Mouse (Mus musculus) neural tube, embryonic 14.5 days (tissue): ENCODE measurements around the gene Tmem174. TPM values are rescaled to one million over a fixed set of nuclear protein-coding genes. Genes with fewer than 3 reads are reported as not detected.
A peak's percentile ranks its signal among the peaks of the same experiment; 100 is the strongest.

Experiments used
- ATAC-seq: fragments of 200-750 bp; cut with Nextera tagmentation; 2 replicates; pipeline ENCODE4 v1.8.0; 2017; ENCODE audit warnings: low read depth, mild to moderate bottlenecking, moderate TSS enrichment, moderate library complexity
- H3K27ac ChIP-seq: fragments of 300-500 bp; sonication (generic); 2 replicates; pipeline ENCODE4 v1.5.1; 2014; ENCODE audit warnings: low read depth, mild to moderate bottlenecking, control low read depth, low read length, moderate library complexity, mixed read lengths
- H3K27me3 ChIP-seq: fragments of 300-500 bp; sonication (generic); 2 replicates; pipeline ENCODE4 v1.6.1; 2014; ENCODE audit warnings: low read length; ENCODE audit not compliant: control insufficient read depth, insufficient read depth
- H3K36me3 ChIP-seq: fragments of 300-500 bp; sonication (generic); 2 replicates; pipeline ENCODE4 v1.6.1; 2014; ENCODE audit warnings: low read length, mixed read lengths; ENCODE audit not compliant: control insufficient read depth, insufficient read depth
- H3K4me1 ChIP-seq: fragments of 300-500 bp; sonication (generic); 2 replicates; pipeline ENCODE4 v1.6.1; 2014; ENCODE audit warnings: low read length; ENCODE audit not compliant: control insufficient read depth, insufficient read depth
- H3K4me2 ChIP-seq: fragments of 300-500 bp; sonication (generic); 2 replicates; pipeline ENCODE4 v1.6.1; 2014; ENCODE audit warnings: mild to moderate bottlenecking, low read depth, low read length, control low read depth
- H3K4me3 ChIP-seq: fragments of 300-500 bp; sonication (generic); 2 replicates; pipeline ENCODE4 v1.5.1; 2014; ENCODE audit warnings: low read depth, low read length, control low read depth, mixed read lengths
- H3K9ac ChIP-seq: fragments of 300-500 bp; sonication (generic); replicated peaks from 2 replicates; pipeline ENCODE4 v1.6.1; 2014; ENCODE audit warnings: low read depth, mild to moderate bottlenecking, control low read depth, low read length, mixed read lengths
- H3K9me3 ChIP-seq: fragments of 300-500 bp; sonication (generic); 2 replicates; pipeline ENCODE4 v1.6.1; 2016; ENCODE audit warnings: low read length; ENCODE audit not compliant: control insufficient read depth
- WGBS: fragments of 180-500 bp; shearing (Covaris S2); extraction: QIAGEN DNeasy Blood & Tissue Kit; methylation state at CpG from one replicate; pipeline ENCODE4 v1.1.7; 2014; 5-methylcytosine and 5-hydroxymethylcytosine counted together
- polyA plus RNA-seq: library from polyadenylated mRNA; unstranded; fragments of >200 nt; fragmentation: Nextera tagmentation; extraction: Ambion mirVana; gene quantifications from 2 replicates; pipeline ENCODE4 v1.2.1, GENCODE M21; 2014

Gene Tmem174
- polyA plus RNA-seq, 1 experiment from 2014 or later = not detected

DNA sequence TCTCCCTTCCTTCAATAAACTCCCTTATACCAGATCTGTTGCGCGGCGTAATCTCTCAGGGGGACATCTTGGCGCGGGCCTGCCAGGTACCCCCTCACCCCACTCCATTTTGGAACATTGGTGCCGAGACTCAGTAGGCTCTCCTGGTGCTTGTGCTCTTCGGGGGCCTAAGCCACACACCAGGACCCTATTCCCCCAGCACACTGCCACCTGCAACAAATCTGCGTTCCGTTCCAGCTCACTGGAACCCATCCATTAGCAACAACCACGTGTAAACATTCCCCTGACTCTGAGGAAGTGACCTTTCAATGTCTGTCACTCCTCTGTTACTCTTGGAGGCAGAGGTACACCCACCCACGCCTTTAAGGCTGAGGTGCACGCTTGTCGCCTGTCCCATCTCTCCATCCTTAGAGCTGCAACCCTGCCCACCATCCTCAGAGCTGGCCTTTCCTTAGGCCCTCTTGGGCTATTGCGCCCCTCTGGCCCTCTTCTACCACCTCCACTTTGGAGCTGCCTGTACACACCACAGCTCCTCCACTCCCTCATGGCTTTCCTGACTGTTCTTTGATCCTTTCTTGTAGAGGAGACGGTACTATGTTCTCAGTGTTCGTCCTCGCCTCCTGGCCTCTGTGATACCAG lies 19.7 kb downstream of the Tmem174 start:
- H3K9ac ChIP-seq = no peak overlapping the region
- no peaks in the 10 kb centered on the region for H3K4me1 ChIP-seq
- no peak overlapping the region for H3K4me3 ChIP-seq
- no peak overlapping the region for H3K4me2 ChIP-seq
- H3K27ac ChIP-seq = no peak overlapping the region
- no peak for ATAC-seq
- H3K9me3 ChIP-seq = no peaks in the 10 kb centered on the region
- H3K27me3 ChIP-seq = no peaks in the 10 kb centered on the region
- 79% methylated on average over 17 of the region's 17 CpGs for WGBS
- no peaks in the 10 kb centered on the region for H3K36me3 ChIP-seq

DNA sequence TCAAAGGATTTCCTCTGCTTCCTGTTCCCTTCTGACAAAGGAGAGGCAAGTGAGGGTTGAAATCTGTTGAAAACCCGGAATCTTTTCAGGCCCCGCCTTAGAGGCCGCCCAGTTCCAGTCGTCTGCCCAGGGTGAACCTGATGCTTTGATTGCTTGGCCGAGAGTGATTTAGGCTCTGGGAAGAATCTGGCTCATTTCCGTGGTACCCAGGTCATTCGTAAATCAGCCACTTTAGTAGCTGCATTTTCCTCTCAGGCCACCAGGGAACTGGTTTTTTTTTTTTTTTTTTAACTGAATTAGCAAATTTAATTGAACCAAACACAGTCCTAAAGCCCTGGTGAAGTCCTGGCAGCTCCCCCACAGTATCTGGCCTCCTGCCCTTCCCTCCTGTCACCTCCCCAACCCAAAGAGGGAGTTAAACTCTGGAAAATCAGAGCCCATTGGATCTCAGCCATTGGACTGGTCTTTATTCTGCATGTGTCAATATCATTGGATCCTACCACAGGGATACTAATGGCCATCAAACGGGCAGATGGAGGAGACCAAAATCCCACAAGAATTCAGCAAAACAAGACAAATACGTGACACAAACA lies 29.2 kb downstream of the Tmem174 start:
- Histone ChIP-seq H3K4me1 (no peaks in the 10 kb centered on the region), H3K4me3 (no peak overlapping the region), H3K4me2 (no peak overlapping the region), H3K9ac (no peak overlapping the region), H3K27me3 (no peaks in the 10 kb centered on the region), H3K36me3 (no peaks in the 10 kb centered on the region), H3K9me3 (no peaks in the 10 kb centered on the region), H3K27ac (no peak overlapping the region)
- no peak for ATAC-seq
- 44% methylated on average over 9 of the region's 9 CpGs for WGBS

GRCm38 (mm10) chr13:98603799-98604198 lies 33.4 kb downstream of the Tmem174 start:
- 74% methylated on average over 11 of the region's 11 CpGs for WGBS
- H3K4me1 ChIP-seq = no peaks in the 10 kb centered on the region
- H3K9ac ChIP-seq = no peak overlapping the region
- H3K27ac ChIP-seq = no peak overlapping the region
- H3K9me3 ChIP-seq = no peaks in the 10 kb centered on the region
- no peaks in the 10 kb centered on the region for H3K27me3 ChIP-seq
- H3K4me3 ChIP-seq = no peak overlapping the region
- no peak overlapping the region for H3K4me2 ChIP-seq
- H3K36me3 ChIP-seq = no peaks in the 10 kb centered on the region
- peak; percentile 46; the same call in 1 of the 2 replicates for ATAC-seq

- no peak overlapping the region for H3K27ac ChIP-seq
- WGBS = 94% methylated on average over 4 of the region's 4 CpGs
- no peaks in the 10 kb centered on the region for H3K36me3 ChIP-seq
- ATAC-seq = no peak
- no peak overlapping the region for H3K4me3 ChIP-seq
- H3K4me2 ChIP-seq = no peak overlapping the region
- H3K4me1 ChIP-seq = no peaks in the 10 kb centered on the region
- no peaks in the 10 kb centered on the region for H3K9me3 ChIP-seq
- no peak overlapping the region for H3K9ac ChIP-seq
- no peaks in the 10 kb centered on the region for H3K27me3 ChIP-seq
Observed at GRCm38 (mm10) chr13:98596746-98597145, 40.5 kb downstream of the Tmem174 start.

DNA sequence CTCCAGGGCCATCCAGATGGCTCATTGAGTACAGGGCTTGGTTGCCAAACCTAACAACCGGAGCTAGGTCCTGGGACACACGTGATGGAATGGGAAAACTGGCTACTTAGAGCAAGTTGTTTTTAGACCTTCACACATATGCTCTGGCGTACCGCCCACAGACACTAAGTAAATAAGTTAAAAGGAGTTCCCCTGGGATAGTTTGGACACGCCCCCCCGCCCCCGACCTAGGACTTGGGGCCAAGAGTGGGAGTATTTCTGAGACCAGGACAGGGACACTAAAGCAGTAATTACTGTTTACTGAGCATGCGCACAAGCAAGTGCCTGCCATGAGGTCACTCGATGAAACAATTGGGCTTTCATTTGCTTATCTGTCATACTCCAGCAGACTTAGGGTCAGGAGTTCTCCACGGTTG lies 42.5 kb downstream of the Tmem174 start:
- H3K9ac ChIP-seq = no peak overlapping the region
- no peaks in the 10 kb centered on the region for H3K9me3 ChIP-seq
- H3K4me2 ChIP-seq = no peak overlapping the region
- H3K4me1 ChIP-seq = no peaks in the 10 kb centered on the region
- WGBS = 53% methylated on average over 10 of the region's 10 CpGs
- no peak overlapping the region for H3K4me3 ChIP-seq
- H3K27me3 ChIP-seq = no peaks in the 10 kb centered on the region
- no peak overlapping the region for H3K27ac ChIP-seq
- no peak for ATAC-seq
- no peaks in the 10 kb centered on the region for H3K36me3 ChIP-seq

DNA sequence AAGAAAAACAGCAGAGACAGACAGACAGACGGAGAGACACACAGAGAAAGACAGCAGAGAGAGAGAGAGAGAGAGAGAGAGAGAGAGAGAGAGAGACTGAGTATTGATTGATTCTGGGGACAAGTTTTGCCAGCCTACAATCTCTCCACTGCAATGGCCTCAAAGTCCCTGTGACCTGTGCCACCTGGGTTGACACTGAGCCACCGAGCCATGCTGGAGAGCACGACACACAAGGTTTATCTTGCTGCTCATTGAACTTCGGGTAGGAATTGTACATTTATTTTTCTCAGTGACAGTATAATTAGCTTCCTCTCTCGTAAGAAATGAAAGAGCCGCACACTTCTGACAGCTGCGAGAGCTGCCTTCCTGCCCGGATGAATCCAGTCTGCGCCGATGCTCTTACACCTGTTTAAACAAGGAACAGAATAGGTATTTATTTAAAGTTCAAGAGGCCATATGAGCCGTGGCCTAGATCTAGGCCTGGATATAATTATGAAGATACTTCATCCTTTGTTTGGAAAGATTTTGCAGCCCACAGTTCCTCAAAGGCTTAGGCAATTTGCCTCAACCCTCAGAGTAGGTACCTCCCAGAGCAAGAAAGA lies 43.2 kb downstream of the Tmem174 start:
- no peak overlapping the region for H3K4me3 ChIP-seq
- H3K9ac ChIP-seq = no peak overlapping the region
- H3K4me2 ChIP-seq = no peak overlapping the region
- no peaks in the 10 kb centered on the region for H3K9me3 ChIP-seq
- no peak for ATAC-seq
- H3K36me3 ChIP-seq = no peaks in the 10 kb centered on the region
- no peak overlapping the region for H3K27ac ChIP-seq
- no peaks in the 10 kb centered on the region for H3K27me3 ChIP-seq
- peaks cover 1% of the 10 kb centered on the region for H3K4me1 ChIP-seq
- 77% methylated on average over 11 of the region's 11 CpGs for WGBS

- H3K27me3 ChIP-seq = peaks cover 7% of the 10 kb centered on the region
- no peak overlapping the region for H3K4me3 ChIP-seq
- no peak for ATAC-seq
- H3K4me1 ChIP-seq = peaks cover 8% of the 10 kb centered on the region
- 73% methylated on average over 6 of the region's 6 CpGs for WGBS
- H3K27ac ChIP-seq = no peak overlapping the region
- no peaks in the 10 kb centered on the region for H3K36me3 ChIP-seq
- H3K4me2 ChIP-seq = no peak overlapping the region
- no peaks in the 10 kb centered on the region for H3K9me3 ChIP-seq
- H3K9ac ChIP-seq = no peak overlapping the region
Observed at GRCm38 (mm10) chr13:98591406-98591805, 45.8 kb downstream of the Tmem174 start.

DNA sequence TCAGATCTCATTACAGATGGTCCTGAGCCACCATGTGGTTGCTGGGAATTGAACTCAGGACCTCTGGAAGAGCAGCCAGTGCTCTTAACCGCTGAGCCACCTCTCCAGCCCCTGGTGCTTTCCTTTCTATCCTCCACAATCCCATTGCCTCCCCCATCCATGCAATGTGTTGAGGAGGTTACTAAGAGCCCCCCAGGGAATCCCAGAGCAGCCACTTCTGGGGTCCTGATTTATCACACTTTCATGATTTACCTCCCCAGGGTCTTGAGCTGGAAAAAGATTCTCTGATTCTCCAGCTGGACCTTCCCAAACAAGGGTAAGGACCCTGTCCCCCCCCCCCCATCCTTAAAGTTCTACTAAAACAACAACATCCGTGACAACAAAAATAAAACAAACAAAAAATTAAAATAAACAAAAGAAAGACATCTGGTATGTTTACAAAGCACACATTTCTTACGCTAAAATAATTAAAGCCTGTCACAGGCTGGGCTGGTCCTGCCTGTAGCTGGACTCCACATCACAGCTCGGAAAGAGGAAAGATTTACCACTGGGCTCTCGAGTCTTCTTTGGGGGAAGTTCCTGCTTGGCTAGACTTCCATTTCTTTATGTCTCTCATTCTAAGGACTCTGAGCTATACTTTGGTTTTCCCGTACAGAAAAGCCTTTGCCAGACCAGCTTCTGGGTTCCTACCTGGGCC lies 46.4 kb downstream of the Tmem174 start:
- 70% methylated on average over 6 of the region's 6 CpGs for WGBS
- Histone ChIP-seq H3K4me2 (no peak overlapping the region), H3K4me1 (peaks cover 8% of the 10 kb centered on the region), H3K9ac (no peak overlapping the region), H3K4me3 (no peak overlapping the region), H3K27ac (no peak overlapping the region), H3K27me3 (peaks cover 13% of the 10 kb centered on the region), H3K9me3 (no peaks in the 10 kb centered on the region), H3K36me3 (no peaks in the 10 kb centered on the region)
- no peak for ATAC-seq

DNA sequence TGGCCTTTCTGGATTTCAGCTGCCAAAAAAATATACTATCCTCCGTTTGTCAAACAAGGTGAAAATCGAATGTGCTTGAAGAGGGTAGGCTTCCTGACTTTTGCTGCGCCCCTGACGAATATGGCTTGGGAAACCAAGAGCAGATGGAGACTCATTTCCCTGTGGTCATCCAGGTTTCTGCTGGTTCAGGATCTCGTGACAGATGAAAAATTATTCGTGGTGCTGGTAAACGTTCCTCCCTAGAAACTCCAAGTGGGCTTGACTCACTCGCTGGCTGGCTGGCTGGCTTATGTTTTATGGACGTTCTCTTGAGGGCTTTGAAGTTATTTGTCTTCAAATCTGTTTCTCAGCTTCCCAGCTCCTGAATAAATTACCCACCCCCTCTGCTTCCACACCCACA lies 47.6 kb downstream of the Tmem174 start:
- no peak overlapping the region for H3K27ac ChIP-seq
- H3K36me3 ChIP-seq = no peaks in the 10 kb centered on the region
- no peak for ATAC-seq
- peaks cover 17% of the 10 kb centered on the region for H3K27me3 ChIP-seq
- WGBS = 43% methylated on average over 9 of the region's 9 CpGs
- no peak overlapping the region; the same call in 1 of the 2 replicates for H3K4me2 ChIP-seq
- H3K9me3 ChIP-seq = no peaks in the 10 kb centered on the region
- H3K4me3 ChIP-seq = no peak overlapping the region
- H3K9ac ChIP-seq = no peak overlapping the region
- peaks cover 8% of the 10 kb centered on the region for H3K4me1 ChIP-seq
